Mouse (Mus musculus) gastrocnemius, postnatal 36 days (tissue): ENCODE measurements at regions not wholly inside any gene's neighbourhood (a gene's known extent, or its start where the extent isn't known, plus 50 kb on each side); places are given as distances from the start of the nearest gene placed in this dataset.

Source experiments
- DNase-seq, 2 experiments: peaks; one replicate each; pipeline ENCODE4 v3.0.0; 2022
- intact Hi-C: fragments of 180-260 bp; cut with DNase I; formaldehyde crosslinking; loops from one replicate; pipeline ENCODE4 v1.15.1; 2025

GRCm38 (mm10) chr9:84285604-84286003, 360.7 kb downstream of the Bckdhb start:
- no peak for DNase-seq
- intact Hi-C loops: no loop called here

- intact Hi-C loops: no loop called here
- DNase-seq: no peak
These were observed 370.9 kb downstream of the Bckdhb start for GRCm38 (mm10) chr9:84295891-84296290.

DNA sequence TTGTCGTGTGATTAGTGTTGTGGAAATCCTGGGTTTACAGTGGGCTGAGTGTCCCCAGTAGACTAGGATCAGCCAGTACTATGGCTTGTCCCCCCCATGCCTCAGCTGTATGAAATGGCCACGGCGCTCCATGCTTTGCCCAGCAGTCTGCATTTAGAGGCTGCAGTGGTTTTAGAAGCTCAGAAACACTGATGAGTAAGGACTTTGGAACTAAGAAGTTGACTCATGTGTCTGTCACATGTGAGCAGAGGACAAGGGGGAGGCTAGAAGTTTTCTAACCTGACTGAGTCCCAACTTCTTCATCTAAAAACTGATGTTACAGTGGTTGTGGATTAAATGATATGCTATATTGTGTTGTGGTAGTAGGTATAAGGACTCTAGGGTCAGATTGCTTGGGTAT, 371.5 kb downstream of the Bckdhb start:
- intact Hi-C loops: no loop called here
- DNase-seq: no peak

DNA sequence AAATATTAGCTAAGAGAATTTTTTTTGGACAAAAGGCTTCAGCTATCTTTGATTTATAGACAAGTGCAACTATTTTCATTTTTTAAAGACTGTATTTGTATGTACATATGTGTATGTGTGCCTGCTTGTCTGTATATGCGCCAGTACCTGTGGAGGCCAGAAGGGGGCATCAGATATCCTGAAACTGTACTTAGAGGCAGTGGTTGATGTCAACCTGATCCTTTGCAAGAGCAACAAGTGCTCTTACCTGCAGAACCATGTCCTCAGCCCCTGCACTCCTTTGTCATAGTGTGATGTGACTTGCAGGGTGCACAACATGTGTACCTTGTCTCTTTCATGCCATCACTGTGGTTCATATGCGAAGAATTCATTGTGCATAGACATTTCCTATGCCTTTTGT, 379.5 kb downstream of the Bckdhb start:
- no peak for DNase-seq
- intact Hi-C loops: no loop called here

- intact Hi-C loops: no loop called here
- no peak for DNase-seq
These were observed 393.9 kb downstream of the Bckdhb start for GRCm38 (mm10) chr9:84318811-84319210.

GRCm38 (mm10) chr9:84319338-84319737, 394.4 kb downstream of the Bckdhb start:
- intact Hi-C loops: no loop called here
- DNase-seq: no peak

DNA sequence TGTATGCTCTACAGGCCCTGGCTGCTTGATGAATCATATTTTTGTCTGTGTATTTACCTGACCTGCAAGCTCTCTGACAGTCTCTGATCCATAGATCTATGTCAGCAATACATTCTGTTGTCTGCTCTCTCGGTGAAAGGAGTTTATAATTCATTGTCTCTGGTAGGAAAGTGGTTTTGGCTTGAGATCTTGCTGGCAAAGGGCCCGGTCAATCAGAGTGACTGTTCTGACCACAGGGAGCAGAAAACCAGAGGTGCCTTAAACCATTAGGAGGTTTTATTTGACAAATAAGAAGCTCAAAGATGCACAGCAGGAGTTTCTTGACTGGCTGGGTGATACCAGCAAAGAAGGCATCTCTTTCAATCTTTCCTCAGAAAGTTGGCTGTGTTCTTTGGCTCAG, 398.2 kb downstream of the Bckdhb start:
- intact Hi-C loops: no loop called here
- no peak for DNase-seq

DNA sequence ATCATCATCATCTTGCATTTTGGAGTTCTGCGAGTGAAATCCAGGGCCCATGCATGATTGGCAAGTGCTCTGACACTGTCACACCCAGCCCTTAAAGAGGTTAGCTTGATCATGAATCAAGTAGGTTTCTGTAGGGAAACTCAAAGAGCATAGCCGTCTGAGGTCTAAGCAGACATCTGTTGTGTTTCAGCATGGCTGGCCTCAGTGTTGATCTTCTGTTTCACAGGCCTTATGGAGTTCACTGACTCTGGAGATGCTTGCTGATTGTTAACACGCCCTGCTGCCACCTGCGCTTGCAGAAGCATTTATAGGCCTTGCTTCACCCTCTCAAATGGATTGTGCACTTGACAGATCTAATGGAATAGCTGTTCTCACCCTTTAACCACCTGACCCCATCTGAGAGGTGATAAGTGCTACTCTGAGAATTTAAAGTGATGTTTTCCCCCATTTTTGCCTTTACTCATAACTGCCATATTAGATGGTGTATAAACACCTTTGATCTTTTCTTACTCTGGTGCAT, 406.2 kb downstream of the Bckdhb start:
- no peak for DNase-seq
- intact Hi-C loops: no loop called here

- intact Hi-C loops: no loop called here
- DNase-seq: peak in 1 of 2 experiments; percentile 15
These were observed 418.6 kb downstream of the Bckdhb start for GRCm38 (mm10) chr9:84343435-84344095.

GRCm38 (mm10) chr9:84350223-84350622, 425.3 kb downstream of the Bckdhb start:
- DNase-seq: no peak
- intact Hi-C loops: no loop called here

- intact Hi-C loops: no loop called here
- DNase-seq: no peak
These were observed 429.5 kb downstream of the Bckdhb start for GRCm38 (mm10) chr9:84354409-84354808.

- DNase-seq: no peak
- intact Hi-C loops: no loop called here
These were observed 431.2 kb downstream of the Bckdhb start for GRCm38 (mm10) chr9:84356167-84356566.

- intact Hi-C loops: no loop called here
- no peak for DNase-seq
These were observed 434.9 kb downstream of the Bckdhb start for GRCm38 (mm10) chr9:84359879-84360278.

- no peak for DNase-seq
- intact Hi-C loops: no loop called here
These were observed 435.5 kb downstream of the Bckdhb start for GRCm38 (mm10) chr9:84360484-84360883.

DNA sequence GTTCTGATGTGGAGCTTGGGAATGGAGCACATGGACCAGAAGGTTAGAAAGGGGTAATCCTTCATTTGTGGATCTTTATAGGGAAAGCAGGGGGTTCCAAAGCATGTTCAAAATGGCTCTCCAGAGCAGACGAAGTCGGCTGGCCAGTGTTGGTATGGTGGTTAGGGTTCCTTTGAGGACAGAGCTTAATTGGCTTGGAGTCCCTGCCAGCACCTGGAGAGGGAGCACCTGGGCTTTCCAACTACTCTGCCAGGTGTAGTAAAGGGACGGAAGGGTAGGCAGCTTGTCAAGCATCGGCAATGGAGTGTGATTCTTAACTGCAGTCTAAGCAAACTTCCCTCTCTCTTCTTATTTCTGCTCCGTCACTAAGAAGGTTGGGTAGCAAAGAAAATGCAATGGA, 438.5 kb downstream of the Bckdhb start:
- no peak for DNase-seq
- intact Hi-C loops: no loop called here

GRCm38 (mm10) chr9:84369200-84369599, 444.3 kb downstream of the Bckdhb start:
- DNase-seq: no peak
- intact Hi-C loops: no loop called here

DNA sequence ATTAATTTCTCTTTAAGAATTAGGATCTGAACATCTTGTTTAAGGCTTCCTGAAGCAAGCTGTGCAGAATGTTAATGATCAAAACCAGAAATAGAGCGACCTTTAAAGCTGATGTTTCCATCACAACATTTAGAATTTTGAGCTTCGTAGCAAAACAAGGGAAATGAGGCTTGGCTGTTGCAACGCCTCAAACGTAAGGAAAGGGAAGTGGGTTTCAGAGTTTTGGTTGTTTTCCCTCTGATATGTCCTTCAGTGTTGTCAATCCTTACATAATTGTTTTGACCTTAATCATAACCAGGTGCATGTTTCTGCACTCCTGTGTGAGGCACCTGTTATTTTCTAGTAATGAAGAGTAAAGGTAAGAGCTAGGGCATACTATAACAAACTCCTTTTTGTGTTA, 445.3 kb downstream of the Bckdhb start:
- intact Hi-C loops: no loop called here
- no peak for DNase-seq

GRCm38 (mm10) chr9:84375746-84376145, 450.8 kb downstream of the Bckdhb start:
- no peak for DNase-seq
- intact Hi-C loops: no loop called here

- intact Hi-C loops: no loop called here
- DNase-seq: no peak
These were observed 451.7 kb downstream of the Bckdhb start for GRCm38 (mm10) chr9:84376621-84377020.

DNA sequence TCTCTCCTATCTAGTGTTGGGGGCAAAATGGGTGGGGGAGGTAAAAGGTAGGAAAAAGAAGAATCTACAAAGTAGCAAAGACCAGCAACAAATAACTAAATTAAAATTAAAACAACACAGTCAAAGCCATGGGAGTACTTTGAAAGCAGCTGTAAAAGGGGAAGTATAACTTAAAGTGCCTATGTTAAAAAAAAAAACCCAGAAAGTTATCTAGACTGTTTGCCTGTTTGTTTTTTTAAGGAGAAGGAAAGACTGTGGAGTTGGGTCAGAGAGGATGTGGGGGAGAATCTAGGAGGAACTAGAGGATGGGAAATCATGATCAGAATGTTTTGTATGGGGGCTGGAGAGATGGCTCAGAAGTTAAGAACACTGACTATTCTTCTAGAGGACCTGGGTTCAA, 457.0 kb downstream of the Bckdhb start:
- intact Hi-C loops: no loop called here

GRCm38 (mm10) chr9:84389831-84390230, 464.9 kb downstream of the Bckdhb start:
- no peak for DNase-seq

More for the DNA sequence above, 457.0 kb downstream of the Bckdhb start:
- no peak for DNase-seq

GRCm38 (mm10) chr9:84394536-84395314, 469.8 kb downstream of the Bckdhb start:
- intact Hi-C loops: no loop called here
- no peak for DNase-seq

More at GRCm38 (mm10) chr9:84389831-84390230, 464.9 kb downstream of the Bckdhb start:
- intact Hi-C loops: no loop called here
